Mouse (Mus musculus) G1E (cell line): ENCODE results near the gene Arhgap27. TPM values are rescaled to one million over a fixed set of nuclear protein-coding genes. Genes with fewer than 3 reads are reported as not detected.

Source experiments
- ATAC-seq: 2 replicates; pipeline ENCODE4 v1.8.0; 2016; ENCODE audit warnings: mild to moderate bottlenecking; ENCODE audit not compliant: insufficient number of reproducible peaks, poor library complexity, low FRiP score, severe bottlenecking; ENCODE audit errors: extremely low read depth
- DNase-seq: peaks from one replicate; pipeline ENCODE4 v3.0.0; 2012; ENCODE audit warnings: low spot score
- H3K27me3 ChIP-seq: 2 replicates; pipeline ENCODE4 v1.6.1; 2012; ENCODE audit warnings: mild to moderate bottlenecking, low read length, inconsistent platforms; ENCODE audit not compliant: insufficient read depth
- H3K36me3 ChIP-seq: replicated peaks from 2 replicates; pipeline ENCODE3; 2012; ENCODE audit warnings: mild to moderate bottlenecking, inconsistent platforms
- H3K4me1 ChIP-seq: 2 replicates; pipeline ENCODE4 v1.6.1; 2012; ENCODE audit warnings: low read depth, low read length, inconsistent platforms, mixed read lengths; ENCODE audit not compliant: insufficient read depth
- H3K4me3 ChIP-seq: 2 replicates; pipeline ENCODE4 v1.5.1; 2012; ENCODE audit warnings: low read depth, mild to moderate bottlenecking, inconsistent platforms, low read length, moderate library complexity, mixed read lengths
- H3K9me3 ChIP-seq: replicated peaks from 2 replicates; pipeline ENCODE4 v1.6.1; 2012; ENCODE audit warnings: inconsistent platforms
- CTCF ChIP-seq: IDR thresholded peaks from 2 replicates; pipeline ENCODE4 v1.5.1; 2012; ENCODE audit warnings: low read depth, low read length, inconsistent platforms, mixed read lengths
- GATA1 ChIP-seq: IDR thresholded peaks from 2 replicates; pipeline ENCODE4 v1.6.1; 2012; ENCODE audit warnings: borderline replicate concordance, low read length, inconsistent platforms, mixed read lengths
- GATA2 ChIP-seq: IDR thresholded peaks from 2 replicates; pipeline ENCODE4 v1.6.1; 2012; ENCODE audit warnings: low read depth, low read length, inconsistent platforms, borderline replicate concordance
- POLR2AphosphoS5 ChIP-seq: IDR thresholded peaks from 2 replicates; pipeline ENCODE4 v1.6.1; 2012; ENCODE audit warnings: low read depth, low read length, inconsistent platforms; ENCODE audit not compliant: insufficient replicate concordance
- TAL1 ChIP-seq: conservative IDR thresholded peaks from 2 replicates; pipeline ENCODE4 v1.6.1; 2012; ENCODE audit warnings: low read depth, low read length, inconsistent platforms, mixed read lengths
- polyA plus RNA-seq: library from polyadenylated mRNA; stranded (reverse); fragments of >175 nt; gene quantifications from 2 replicates; pipeline ENCODE4 v1.2.3, GENCODE M21; 2012
- total RNA-seq, 2 experiments: library from RNA; stranded (forward) in 1 of 2; stranded (reverse) in 1 of 2; fragments of 200-1000 nt in 1 of 2; fragments of >200 nt in 1 of 2; fragmentation: Nextera tagmentation in 1 of 2; gene quantifications; 2 replicates each; pipeline ENCODE4 v1.2.3; 2014 to 2017

Arhgap27 gene
- total and polyA plus RNA-seq, 3 experiments = 5.2 to 12.6 (median 11.5) TPM

DNA sequence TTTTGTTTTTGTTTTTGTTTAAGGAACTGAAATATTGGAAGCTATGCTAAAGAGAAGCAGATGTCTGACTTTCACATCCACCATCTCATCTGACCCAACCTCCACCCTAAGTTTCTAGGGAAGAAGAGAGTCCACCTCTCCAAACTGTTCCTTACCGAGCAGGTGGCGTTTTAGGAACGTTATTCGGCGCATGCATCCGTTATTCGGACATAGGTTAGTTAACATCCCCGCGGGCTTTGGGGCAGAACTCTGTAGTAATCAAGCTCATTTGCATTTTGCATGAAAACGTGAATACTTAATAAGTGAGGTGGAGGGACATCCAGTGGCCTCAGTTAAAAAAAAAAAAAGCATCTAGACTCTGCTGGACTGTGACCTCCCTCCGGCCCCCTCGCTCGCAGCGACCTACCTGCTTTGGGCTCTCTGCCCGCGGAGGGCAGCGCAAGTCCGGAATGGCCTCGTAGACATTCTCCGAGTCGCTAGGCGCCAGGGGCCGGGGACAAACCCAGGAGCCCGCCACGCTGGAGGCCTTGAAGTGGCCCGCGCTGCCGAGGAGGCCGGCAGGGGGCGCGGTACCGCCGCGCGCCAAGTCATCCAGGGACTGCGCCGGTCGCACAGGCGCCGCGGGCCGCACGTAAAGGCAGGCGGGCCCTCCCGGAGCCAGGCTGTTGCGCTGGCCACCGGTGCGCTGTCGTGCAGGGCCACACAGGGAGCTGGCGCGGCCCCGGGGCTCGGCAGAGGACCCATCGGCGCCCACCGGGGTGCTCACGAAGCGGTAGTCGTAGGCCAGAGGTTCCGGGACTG, 3.5 kb downstream of the Arhgap27 start:
- DNase-seq = no peak
- peaks cover 15% of the 10 kb centered on the region for H3K9me3 ChIP-seq
- H3K36me3 ChIP-seq = peaks cover 41% of the 10 kb centered on the region
- no peak for ATAC-seq
- TF ChIP-seq GATA1 = no peak
- no peak for TF ChIP-seq CTCF
- TF ChIP-seq POLR2AphosphoS5 = no peak
- TF ChIP-seq GATA2 = no peak
- TF ChIP-seq TAL1 = no peak
- peaks cover 63% of the 10 kb centered on the region for H3K27me3 ChIP-seq
- H3K4me1 ChIP-seq = peaks cover 58% of the 10 kb centered on the region
- peak overlapping the region; percentile 52; the same call in 1 of the 2 replicates for H3K4me3 ChIP-seq

DNA sequence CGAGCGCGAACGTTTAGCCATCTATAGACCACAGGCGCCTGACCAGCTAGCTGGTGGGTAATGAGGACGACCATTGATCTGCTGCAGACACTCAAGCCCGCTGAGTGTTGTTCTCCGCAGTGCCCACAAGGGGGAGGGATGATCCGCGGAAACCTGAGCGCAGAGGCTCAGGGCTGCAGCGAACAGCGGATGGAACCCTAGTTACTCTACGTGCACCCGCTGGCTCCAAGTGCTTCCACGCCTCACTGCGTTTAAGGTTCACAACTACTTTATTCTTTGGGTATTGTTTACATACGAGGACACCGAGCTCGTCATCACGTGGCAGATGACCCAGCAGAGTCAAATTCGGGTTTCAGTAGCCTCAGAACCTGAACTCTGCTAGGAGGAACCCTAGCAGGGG, 4.4 kb downstream of the Arhgap27 start:
- DNase-seq (peak; percentile 66), ATAC-seq (peak; percentile 38; the same call in 1 of the 2 replicates)
- TF ChIP-seq TAL1 (no peak), CTCF (peak; percentile 78)
- Histone ChIP-seq H3K9me3 (peaks cover 15% of the 10 kb centered on the region), H3K36me3 (peaks cover 34% of the 10 kb centered on the region), H3K4me3 (peak overlapping the region; percentile 30; the same call in 1 of the 2 replicates), H3K27me3 (peaks cover 63% of the 10 kb centered on the region), H3K4me1 (peaks cover 50% of the 10 kb centered on the region)

DNA sequence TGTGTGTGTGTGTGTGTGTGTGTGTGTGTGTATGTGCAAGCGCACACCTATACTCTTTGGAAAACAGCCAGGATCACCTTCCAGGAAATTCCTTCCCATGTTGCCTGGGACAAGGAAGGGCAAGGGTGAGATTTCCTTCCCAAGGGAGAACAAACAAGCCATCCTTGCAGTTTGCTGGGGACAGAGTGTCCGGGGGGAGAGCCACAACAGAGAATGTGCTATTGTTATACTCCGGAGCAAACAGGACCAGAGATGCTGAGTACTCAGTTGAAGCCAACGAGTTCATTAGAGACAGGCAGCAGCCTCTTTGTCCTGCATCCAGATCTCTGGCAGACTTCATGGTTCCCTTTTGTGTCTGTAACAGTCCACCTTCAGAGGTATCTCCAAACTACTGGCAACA, 5.2 kb downstream of the Arhgap27 start:
- peaks cover 42% of the 10 kb centered on the region for H3K4me1 ChIP-seq

DNA sequence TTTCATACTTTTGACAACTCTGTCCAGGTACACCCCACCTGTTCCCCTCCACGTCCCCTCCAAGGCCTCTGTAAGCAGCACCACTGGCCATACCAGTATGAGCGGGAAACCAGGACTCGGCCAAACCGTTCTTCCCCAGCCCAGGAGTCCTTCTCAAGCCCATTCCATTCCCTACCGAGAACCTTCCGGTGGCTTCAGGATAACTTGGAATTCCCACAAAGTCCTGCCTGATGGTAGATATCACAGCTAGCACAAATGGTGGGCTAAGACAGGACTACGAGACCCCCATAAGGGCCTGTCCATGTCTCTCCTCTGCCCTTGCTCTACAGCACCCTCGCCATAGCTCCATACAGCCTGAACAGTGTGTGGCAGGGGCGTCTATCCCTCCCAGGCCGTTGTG, 5.8 kb downstream of the Arhgap27 start:
- Histone ChIP-seq H3K27me3 (peaks cover 50% of the 10 kb centered on the region), H3K4me3 (no peak overlapping the region), H3K36me3 (peaks cover 34% of the 10 kb centered on the region), H3K4me1 (peaks cover 36% of the 10 kb centered on the region), H3K9me3 (peaks cover 17% of the 10 kb centered on the region)
- DNase-seq (no peak), ATAC-seq (no peak)
- TF ChIP-seq GATA2 = no peak
- TF ChIP-seq TAL1 = no peak

More for the DNA sequence above, 5.2 kb downstream of the Arhgap27 start:
- H3K9me3 ChIP-seq = peaks cover 15% of the 10 kb centered on the region
- TF ChIP-seq CTCF (no peak), GATA1 (no peak), GATA2 (no peak), POLR2AphosphoS5 (no peak), TAL1 (no peak)
- ATAC-seq (no peak), DNase-seq (no peak)
- no peak overlapping the region for H3K4me3 ChIP-seq
- peaks cover 56% of the 10 kb centered on the region for H3K27me3 ChIP-seq
- H3K36me3 ChIP-seq = peaks cover 34% of the 10 kb centered on the region

DNA sequence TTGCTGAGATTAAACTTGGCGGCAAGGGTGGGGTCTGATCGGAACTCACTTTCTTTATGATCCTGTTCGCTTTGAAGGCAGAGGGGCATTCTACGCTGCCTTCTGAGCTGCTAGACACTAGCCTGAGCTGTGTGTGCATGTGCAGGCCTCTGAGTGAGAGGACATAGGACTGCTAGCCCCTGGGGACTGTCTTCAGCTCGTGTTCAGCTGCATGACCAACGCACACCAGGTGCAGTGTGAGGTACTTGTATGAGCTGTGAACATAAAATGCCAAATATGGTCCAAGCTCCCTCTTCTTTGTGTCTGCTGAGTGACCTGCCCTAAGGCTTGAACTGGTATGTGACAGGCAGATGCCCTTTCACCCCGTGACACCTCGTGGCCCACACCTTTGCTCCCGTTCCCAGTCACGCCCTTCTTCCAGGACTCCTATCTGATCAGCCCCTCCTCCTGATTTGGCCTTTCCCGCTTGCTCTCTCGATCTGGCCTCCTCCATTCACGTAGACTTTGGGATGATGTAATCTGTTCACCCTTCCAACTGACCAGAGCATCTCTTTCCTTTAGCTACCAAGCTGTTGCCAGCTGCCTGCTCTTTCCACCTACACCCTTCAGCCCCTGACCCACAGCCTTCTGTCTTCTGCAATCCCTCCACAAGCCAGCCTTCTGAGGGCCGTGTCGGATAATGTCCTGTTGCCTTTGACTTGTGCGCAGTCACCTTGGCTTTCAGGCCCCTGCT, 6.4 kb downstream of the Arhgap27 start:
- Histone ChIP-seq H3K27me3 (peaks cover 44% of the 10 kb centered on the region), H3K4me3 (no peak overlapping the region), H3K9me3 (peaks cover 20% of the 10 kb centered on the region), H3K36me3 (peaks cover 34% of the 10 kb centered on the region), H3K4me1 (peaks cover 30% of the 10 kb centered on the region)
- DNase-seq (no peak), ATAC-seq (no peak)
- TF ChIP-seq CTCF (no peak), TAL1 (no peak), POLR2AphosphoS5 (no peak), GATA2 (no peak), GATA1 (no peak)

DNA sequence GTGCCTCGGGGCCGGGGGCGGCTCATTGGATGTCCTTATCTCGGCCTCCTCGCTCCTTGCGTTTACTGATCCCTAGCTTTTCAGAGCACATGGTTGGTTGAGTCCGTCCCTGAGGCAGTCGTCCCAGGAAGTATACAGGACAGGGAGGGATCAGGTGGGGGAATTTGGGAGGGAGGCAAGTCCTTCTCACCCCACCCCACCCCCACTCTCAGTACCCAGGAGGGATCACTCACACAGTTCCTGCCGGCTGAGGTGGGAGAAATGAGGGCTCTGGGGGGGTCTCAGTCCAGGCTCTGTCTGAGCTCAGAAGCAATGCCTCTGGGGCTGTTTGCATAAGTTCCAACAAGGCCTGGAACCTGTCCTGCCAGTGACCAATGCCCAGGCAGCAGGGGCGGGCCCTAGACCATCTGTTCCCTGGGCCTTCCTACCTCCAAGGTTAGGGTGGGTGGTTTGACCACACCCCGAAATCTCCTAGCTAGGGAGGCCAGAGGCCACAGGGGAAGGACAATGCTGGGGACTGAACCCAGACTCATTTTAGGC, 7.4 kb downstream of the Arhgap27 start:
- no peak for ATAC-seq
- Histone ChIP-seq H3K4me3 (no peak overlapping the region), H3K27me3 (peaks cover 40% of the 10 kb centered on the region), H3K9me3 (peaks cover 19% of the 10 kb centered on the region), H3K36me3 (peaks cover 33% of the 10 kb centered on the region), H3K4me1 (peaks cover 25% of the 10 kb centered on the region)
- no peak for TF ChIP-seq GATA2
- no peak for TF ChIP-seq CTCF
- TF ChIP-seq POLR2AphosphoS5 = no peak
- no peak for TF ChIP-seq TAL1
- no peak for TF ChIP-seq GATA1
- no peak for DNase-seq
